Mouse (Mus musculus) right cerebral cortex, postnatal 36 days (tissue): ENCODE measurements at regions not wholly inside any gene's neighbourhood (a gene's known extent, or its start where the extent isn't known, plus 50 kb on each side); places are given as distances from the start of the nearest gene placed in this dataset.

Experiments used
- DNase-seq, 2 experiments: peaks; one replicate each; pipeline ENCODE4 v3.0.0; 2022; ENCODE audit warnings: low spot score in 2 of 2, mixed read lengths in 1 of 2

GRCm38 (mm10) chr15:95714408-95714807 is 58.6 kb upstream of the Dbx2 start:
- no peak for DNase-seq

DNA sequence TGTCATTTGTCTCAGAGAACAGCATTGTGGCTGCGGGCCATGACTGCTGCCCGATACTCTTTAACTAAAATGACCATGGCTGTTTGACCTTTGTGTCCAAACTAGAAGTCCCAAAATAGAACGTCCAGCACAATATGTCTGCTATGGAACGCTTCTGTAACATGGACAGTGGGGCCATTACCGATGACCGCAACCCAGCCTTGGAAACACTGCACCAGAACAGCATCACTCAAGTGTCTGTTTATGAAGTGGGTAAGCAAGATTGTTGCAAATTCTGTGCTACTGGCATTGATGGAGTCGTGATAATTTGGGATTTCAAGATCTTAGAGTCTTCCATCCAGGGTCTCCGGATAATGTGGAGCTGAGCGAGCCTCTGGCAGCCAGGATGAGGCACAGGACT is 60.2 kb upstream of the Dbx2 start:
- no peak for DNase-seq

DNA sequence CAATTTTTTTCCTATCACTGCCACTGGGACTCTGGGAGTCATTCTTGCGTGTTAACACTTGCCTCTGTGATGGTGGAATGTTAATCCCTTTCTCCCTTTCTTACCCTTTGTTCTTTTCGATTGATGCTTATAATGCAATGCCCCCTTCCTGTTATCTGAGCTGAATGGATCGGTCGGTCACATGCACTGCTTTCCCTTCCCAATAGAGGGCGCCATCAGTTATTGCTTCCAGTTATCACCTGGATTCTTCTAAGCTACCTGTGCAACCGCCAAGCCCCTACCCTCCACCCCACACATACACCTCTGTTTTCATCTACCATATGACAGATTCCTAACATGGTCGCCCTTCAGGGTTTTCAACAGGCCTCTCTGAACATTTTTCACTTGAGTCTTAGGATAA is 66.9 kb upstream of the Ano6 start:
- no peak for DNase-seq

DNA sequence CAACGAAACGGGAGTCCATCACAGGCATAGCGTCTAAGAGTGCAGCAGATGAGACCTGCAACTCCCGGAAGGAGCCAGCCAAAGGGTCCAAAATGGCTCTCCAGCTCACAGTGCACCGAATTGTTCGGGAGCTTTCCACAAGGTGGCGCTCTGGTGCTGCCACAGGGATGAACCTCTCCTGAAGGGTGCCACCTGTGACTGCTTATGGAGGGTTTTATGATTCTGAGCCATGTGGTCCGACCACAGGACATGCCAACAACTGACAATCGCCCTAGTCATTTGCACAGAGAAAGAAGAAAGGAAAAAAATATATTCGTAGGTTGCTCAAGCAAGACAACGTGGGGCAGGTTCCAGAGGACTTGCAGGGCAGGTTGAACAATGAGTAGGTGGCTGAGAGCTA is 64.8 kb upstream of the Ano6 start:
- peak; percentile 66 to 74 for DNase-seq

DNA sequence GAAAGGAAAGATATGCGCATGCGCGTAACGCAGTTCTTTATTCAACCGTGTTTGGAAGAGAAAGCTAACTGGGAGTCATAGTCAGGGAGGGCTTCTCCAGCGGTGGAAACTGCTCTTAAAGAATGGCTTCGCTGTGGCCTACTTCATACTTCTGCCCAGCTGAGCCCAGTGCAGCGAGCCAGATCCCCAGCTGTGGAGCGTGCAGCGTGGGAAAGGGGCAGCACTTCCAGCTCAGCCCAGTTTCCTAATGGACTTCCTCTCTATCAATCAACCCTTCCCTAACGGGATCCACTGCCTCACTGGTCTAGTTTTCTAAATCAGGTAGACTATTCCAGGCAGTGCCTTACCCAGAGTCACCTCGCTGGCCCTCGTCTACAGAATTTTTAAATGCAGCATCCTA is 64.1 kb upstream of the Ano6 start:
- DNase-seq: no peak

DNA sequence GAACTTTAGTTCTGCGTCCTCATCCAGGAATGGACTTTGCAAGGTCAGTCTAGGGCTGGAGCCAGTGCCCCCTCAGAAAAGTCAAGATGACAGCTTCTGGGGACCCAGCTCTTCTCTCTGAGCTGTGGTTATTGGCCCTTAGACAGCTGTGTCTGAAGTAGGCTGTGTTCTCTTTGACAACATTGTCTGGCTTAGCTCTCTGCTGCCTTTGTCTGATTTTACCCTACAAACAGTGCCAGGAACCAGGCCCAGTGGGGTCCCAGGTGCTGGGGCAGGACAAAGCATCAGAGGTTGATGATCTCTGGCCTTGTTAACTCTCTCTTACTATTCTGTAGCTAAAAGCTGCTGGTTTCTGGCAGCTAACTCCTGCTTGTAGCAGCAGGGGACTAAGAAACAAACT is 54.9 kb upstream of the Ano6 start:
- DNase-seq: no peak
